Mouse (Mus musculus) liver, adult 2 months (tissue): ENCODE data around the gene Zfp985.
"Not testable (repeated sequence)": the region's sequence is repeated elsewhere in the genome, so short reads cannot be mapped to it uniquely, and the experiment has no call there.

ENCODE experiments used
- CTCF ChIP-seq: fragments of 200-500 bp; IDR thresholded peaks from 2 replicates; pipeline ENCODE4 v1.5.1; 2011; ENCODE audit warnings: low read depth, low read length, control low read depth
- POLR2A ChIP-seq: fragments of 200-500 bp; IDR thresholded peaks from 2 replicates; pipeline ENCODE4 v1.6.1; 2011; ENCODE audit warnings: low read length, control low read depth; ENCODE audit not compliant: insufficient read depth; ENCODE audit errors: extremely low read depth

DNA sequence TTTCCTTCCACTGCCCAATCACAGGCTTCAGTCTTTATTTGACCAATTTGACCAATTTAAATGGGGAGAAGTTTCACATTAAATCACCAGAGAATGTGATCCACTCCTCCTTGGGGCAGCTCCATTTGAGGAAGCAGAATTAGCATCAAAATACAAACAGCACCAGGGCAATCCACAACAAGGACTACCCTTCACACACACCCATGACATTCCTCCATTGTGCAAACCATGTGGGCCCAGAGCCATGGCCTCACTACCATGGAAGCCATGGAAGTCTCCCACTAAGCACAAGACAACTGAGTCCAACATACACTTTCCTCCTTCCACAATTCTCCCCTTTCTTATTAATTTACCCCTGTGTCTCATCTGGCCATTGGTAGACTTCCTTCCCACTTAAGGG, 17.2 kb upstream of the Zfp985 start:
- not testable (repeated sequence) for TF ChIP-seq CTCF, POLR2A
